Mouse (Mus musculus): ENCODE results near the gene Cnot6l. TPM values are rescaled to one million over a fixed set of nuclear protein-coding genes. Genes with fewer than 3 reads are reported as not detected.
A peak's percentile ranks its signal among the peaks of the same experiment; 100 is the strongest.

Gene Cnot6l
- polyA plus RNA-seq, 1 experiment from 2014 or later, result 12.3 TPM

- Histone ChIP-seq H3K4me1 (no peaks in the 10 kb centered on the region), H3K36me3 (replicated peaks) (no peaks in the 10 kb centered on the region), H3K27me3 (replicated peaks; ENCODE audit: low read depth, poor library complexity, severe bottlenecking) (no peaks in the 10 kb centered on the region), H3K27ac (replicated peaks) (no peak overlapping the region), H3K9me3 (no peaks in the 10 kb centered on the region), H3K4me3 (no peak overlapping the region)
- WGBS, result 82% methylated on average over 2 of the region's 2 CpGs
- no peak for DNase-seq (ENCODE audit: low spot score)
These were observed 19.2 kb upstream of the Cnot6l start for GRCm38 (mm10) chr5:96183211-96183610.

DNA sequence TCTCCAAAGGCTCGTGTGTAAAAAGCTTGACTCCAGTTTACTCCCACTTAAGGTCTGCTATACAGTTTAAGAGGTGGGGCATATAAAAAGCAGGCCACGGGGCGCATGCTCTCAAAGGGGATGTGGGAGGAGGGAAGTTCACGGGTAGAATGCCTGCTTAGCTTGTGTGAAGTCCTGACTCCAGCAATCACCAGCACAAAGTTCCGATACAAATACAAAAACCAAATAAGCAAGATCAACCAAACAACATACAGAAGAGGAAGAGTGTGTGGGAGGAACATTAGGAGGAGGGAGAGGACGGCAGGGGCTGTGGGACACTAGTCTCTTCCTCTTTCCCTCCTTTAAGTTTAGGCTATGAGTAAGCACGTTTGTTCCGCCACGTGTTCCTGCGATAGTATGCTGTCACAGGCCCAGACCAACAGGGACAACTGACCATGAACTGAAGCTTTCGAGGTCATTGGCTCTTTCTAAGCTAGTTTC, 12.9 kb upstream of the Cnot6l start:
- DNase-seq (ENCODE audit: low spot score), result no peak
- WGBS, result 73% methylated on average over 11 of the region's 11 CpGs
- no peaks in the 10 kb centered on the region for H3K36me3 ChIP-seq (replicated peaks)
- H3K27ac ChIP-seq (replicated peaks), result no peak overlapping the region
- peaks cover 16% of the 10 kb centered on the region for H3K4me1 ChIP-seq
- H3K27me3 ChIP-seq (replicated peaks; ENCODE audit: low read depth, poor library complexity, severe bottlenecking), result no peaks in the 10 kb centered on the region
- no peak overlapping the region for H3K4me3 ChIP-seq
- H3K9me3 ChIP-seq, result no peaks in the 10 kb centered on the region

DNA sequence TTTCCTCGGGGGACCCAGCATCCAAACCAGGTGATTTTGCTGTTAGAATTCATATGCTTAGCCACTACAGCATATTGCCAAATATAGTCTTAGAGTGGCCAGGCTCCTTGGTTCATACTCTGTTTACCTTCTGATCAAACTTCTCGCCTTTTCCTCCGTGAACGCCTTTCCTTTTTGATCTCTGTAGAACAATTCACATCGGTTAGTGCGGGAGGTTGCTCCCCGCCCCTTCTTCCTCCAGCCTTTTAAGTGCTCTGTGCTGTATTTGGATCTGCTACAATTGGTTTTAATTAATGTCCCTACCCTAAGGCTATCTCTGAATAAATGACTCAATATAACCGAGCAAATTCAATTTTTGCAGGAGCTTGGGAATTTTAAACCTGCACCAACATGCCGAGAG, 12.2 kb upstream of the Cnot6l start:
- peaks cover 16% of the 10 kb centered on the region for H3K4me1 ChIP-seq
- H3K27ac ChIP-seq (replicated peaks), result no peak overlapping the region
- DNase-seq (ENCODE audit: low spot score), result peak; percentile 16
- H3K36me3 ChIP-seq (replicated peaks), result no peaks in the 10 kb centered on the region
- H3K27me3 ChIP-seq (replicated peaks; ENCODE audit: low read depth, poor library complexity, severe bottlenecking), result no peaks in the 10 kb centered on the region
- no peaks in the 10 kb centered on the region for H3K9me3 ChIP-seq
- no peak overlapping the region; the same call in 1 of the 2 replicates for H3K4me3 ChIP-seq
- WGBS, result 43% methylated on average over 9 of the region's 9 CpGs

DNA sequence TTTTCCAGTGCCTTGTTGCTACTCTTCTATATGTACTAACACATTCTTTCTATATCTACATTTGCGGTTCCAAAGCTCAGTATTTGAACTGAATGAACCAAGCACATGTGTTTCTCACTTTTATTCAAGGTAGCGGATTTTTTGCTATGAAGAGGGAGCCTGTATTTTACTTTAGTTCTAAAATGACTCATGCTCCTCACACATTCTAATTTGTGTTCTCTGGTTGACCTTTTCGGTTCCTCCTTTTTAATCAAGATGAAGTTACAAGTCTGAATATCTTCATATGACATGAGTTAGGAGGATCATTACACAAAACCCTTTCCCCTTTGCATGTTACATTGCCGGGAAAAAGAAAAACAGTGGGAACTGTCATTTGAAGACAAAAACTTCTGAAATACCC, 7.8 kb upstream of the Cnot6l start:
- Histone ChIP-seq H3K27me3 (replicated peaks; ENCODE audit: low read depth, poor library complexity, severe bottlenecking) (no peaks in the 10 kb centered on the region), H3K4me3 (no peak overlapping the region), H3K27ac (replicated peaks) (no peak overlapping the region), H3K9me3 (peaks cover 1% of the 10 kb centered on the region; the same call in 1 of the 2 replicates), H3K4me1 (peaks cover 9% of the 10 kb centered on the region), H3K36me3 (replicated peaks) (no peaks in the 10 kb centered on the region)
- WGBS, result 92% methylated on average over 4 of the region's 4 CpGs
- no peak for DNase-seq (ENCODE audit: low spot score)

- Histone ChIP-seq H3K27ac (replicated peaks) (no peak overlapping the region), H3K36me3 (replicated peaks) (no peaks in the 10 kb centered on the region), H3K4me1 (no peaks in the 10 kb centered on the region), H3K4me3 (no peak overlapping the region), H3K27me3 (replicated peaks; ENCODE audit: low read depth, poor library complexity, severe bottlenecking) (no peaks in the 10 kb centered on the region), H3K9me3 (peaks cover 3% of the 10 kb centered on the region; the same call in 1 of the 2 replicates)
- 84% methylated on average over 3 of the region's 3 CpGs for WGBS
- DNase-seq (ENCODE audit: low spot score), result no peak
These were observed 6.5 kb upstream of the Cnot6l start for GRCm38 (mm10) chr5:96170443-96170842.

- WGBS, result 86% methylated on average over 2 of the region's 2 CpGs
These were observed 2.8 kb upstream of the Cnot6l start for GRCm38 (mm10) chr5:96166761-96167160.

GRCm38 (mm10) chr5:96163396-96164020, 463 bp downstream of the Cnot6l start:
- 8% methylated on average over 1 of the region's 1 CpGs for WGBS
- no peak for DNase-seq (ENCODE audit: low spot score)
- peak overlapping the region; percentile 99 for H3K27ac ChIP-seq (replicated peaks)

More at GRCm38 (mm10) chr5:96166761-96167160, 2.8 kb upstream of the Cnot6l start:
- H3K4me3 ChIP-seq, result no peak overlapping the region
- H3K36me3 ChIP-seq (replicated peaks), result no peaks in the 10 kb centered on the region
- no peak for DNase-seq (ENCODE audit: low spot score)
- peaks cover 17% of the 10 kb centered on the region for H3K4me1 ChIP-seq
- no peaks in the 10 kb centered on the region for H3K27me3 ChIP-seq (replicated peaks; ENCODE audit: low read depth, poor library complexity, severe bottlenecking)
- no peak overlapping the region for H3K27ac ChIP-seq (replicated peaks)
- peaks cover 3% of the 10 kb centered on the region; the same call in 1 of the 2 replicates for H3K9me3 ChIP-seq

DNA sequence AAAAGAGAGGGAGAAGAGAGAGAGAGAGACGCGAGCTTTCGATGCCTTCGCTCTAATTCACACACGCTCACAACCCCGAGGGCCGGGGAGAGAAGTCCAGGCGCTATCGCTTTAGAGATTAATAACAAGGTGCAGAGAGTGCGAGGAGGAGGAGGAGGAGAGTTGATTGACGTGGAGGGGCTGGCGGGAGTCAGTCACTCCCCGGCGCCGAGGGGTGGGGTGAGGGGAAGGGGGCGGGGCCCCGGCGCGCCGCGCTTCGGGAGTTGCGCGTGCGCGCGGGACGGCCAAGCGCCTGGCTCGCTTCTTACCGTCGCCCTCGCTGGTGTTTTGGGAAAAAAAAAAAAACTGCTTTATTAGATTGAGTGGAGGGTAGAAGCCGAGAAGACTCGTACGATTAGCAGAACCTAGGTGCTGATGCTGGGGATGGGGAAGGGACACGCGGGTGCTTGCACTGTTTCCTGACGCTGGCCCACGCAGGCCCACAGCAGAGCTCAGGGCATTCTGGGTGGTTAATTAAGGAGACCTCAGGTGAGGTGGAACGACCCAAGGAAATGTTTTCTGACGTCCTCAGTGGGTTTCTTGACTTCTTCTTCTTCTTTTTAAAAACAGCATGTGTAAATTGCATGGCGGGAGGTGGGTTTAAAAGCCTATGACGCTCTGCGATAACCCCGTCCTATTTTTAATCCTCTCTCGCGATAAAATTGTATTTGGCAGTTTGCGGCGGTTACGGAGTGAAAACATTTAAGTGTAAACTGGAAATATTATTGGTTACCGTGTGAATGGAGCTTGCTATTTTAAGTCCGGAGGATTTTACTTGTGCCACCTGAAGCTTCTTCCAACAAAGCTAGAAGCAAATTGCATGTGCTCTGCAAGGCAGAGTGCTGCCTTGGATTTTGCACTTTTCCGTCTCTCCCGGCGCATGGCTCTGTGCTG, 1.3 kb downstream of the Cnot6l start:
- peak; percentile 94 for DNase-seq (ENCODE audit: low spot score)
- under 1% methylated on average over 56 of the region's 56 CpGs for WGBS
- H3K9me3 ChIP-seq, result peaks cover 3% of the 10 kb centered on the region; the same call in 1 of the 2 replicates
- no peaks in the 10 kb centered on the region for H3K36me3 ChIP-seq (replicated peaks)
- peak overlapping the region; percentile 94 for H3K4me3 ChIP-seq
- H3K4me1 ChIP-seq, result peaks cover 27% of the 10 kb centered on the region
- peak overlapping the region; percentile 99 for H3K27ac ChIP-seq (replicated peaks)
- H3K27me3 ChIP-seq (replicated peaks; ENCODE audit: low read depth, poor library complexity, severe bottlenecking), result no peaks in the 10 kb centered on the region

More at GRCm38 (mm10) chr5:96163396-96164020, 463 bp downstream of the Cnot6l start:
- Histone ChIP-seq H3K36me3 (replicated peaks) (no peaks in the 10 kb centered on the region), H3K4me1 (peaks cover 27% of the 10 kb centered on the region), H3K4me3 (peak overlapping the region; percentile 94), H3K27me3 (replicated peaks; ENCODE audit: low read depth, poor library complexity, severe bottlenecking) (no peaks in the 10 kb centered on the region), H3K9me3 (peaks cover 3% of the 10 kb centered on the region; the same call in 1 of the 2 replicates)

GRCm38 (mm10) chr5:96161578-96162398, 2.2 kb downstream of the Cnot6l start:
- Histone ChIP-seq H3K4me1 (peaks cover 27% of the 10 kb centered on the region), H3K36me3 (replicated peaks) (no peaks in the 10 kb centered on the region), H3K27me3 (replicated peaks; ENCODE audit: low read depth, poor library complexity, severe bottlenecking) (no peaks in the 10 kb centered on the region), H3K4me3 (peak overlapping the region; percentile 94), H3K9me3 (peaks cover 2% of the 10 kb centered on the region; the same call in 1 of the 2 replicates), H3K27ac (replicated peaks) (peak overlapping the region; percentile 99)
- DNase-seq (ENCODE audit: low spot score), result peak; percentile 72
- under 1% methylated on average over 113 of the region's 114 CpGs for WGBS

- WGBS, result under 1% methylated on average over 45 of the region's 45 CpGs
- no peaks in the 10 kb centered on the region for H3K27me3 ChIP-seq (replicated peaks; ENCODE audit: low read depth, poor library complexity, severe bottlenecking)
- peak overlapping the region; percentile 94 for H3K4me3 ChIP-seq
- no peaks in the 10 kb centered on the region for H3K9me3 ChIP-seq
- H3K4me1 ChIP-seq, result peaks cover 27% of the 10 kb centered on the region
- DNase-seq (ENCODE audit: low spot score), result no peak
- peak overlapping the region; percentile 99 for H3K27ac ChIP-seq (replicated peaks)
- H3K36me3 ChIP-seq (replicated peaks), result no peaks in the 10 kb centered on the region
These were observed 2.8 kb downstream of the Cnot6l start for GRCm38 (mm10) chr5:96161263-96161577.

GRCm38 (mm10) chr5:96160467-96161262, 3.3 kb downstream of the Cnot6l start:
- H3K9me3 ChIP-seq, result no peaks in the 10 kb centered on the region
- peak overlapping the region; percentile 94 for H3K4me3 ChIP-seq
- no peaks in the 10 kb centered on the region for H3K27me3 ChIP-seq (replicated peaks; ENCODE audit: low read depth, poor library complexity, severe bottlenecking)
- peak; percentile 61 for DNase-seq (ENCODE audit: low spot score)
- no peaks in the 10 kb centered on the region for H3K36me3 ChIP-seq (replicated peaks)
- peak overlapping the region; percentile 99 for H3K27ac ChIP-seq (replicated peaks)
- under 1% methylated on average over 50 of the region's 50 CpGs for WGBS
- H3K4me1 ChIP-seq, result peaks cover 27% of the 10 kb centered on the region
